Mouse (Mus musculus) left cerebral cortex, postnatal 10 days (tissue): ENCODE results near the gene Exoc8. TPM values are rescaled to one million over a fixed set of nuclear protein-coding genes. Genes with fewer than 3 reads are reported as not detected.

Source experiments
- DNase-seq, 2 experiments: peaks; one replicate each; pipeline ENCODE4 v3.0.0; 2021 to 2022; ENCODE audit warnings: low spot score in 2 of 2, mixed read lengths in 1 of 2; ENCODE audit errors: extremely low spot score in 1 of 2
- intact Hi-C: fragments of 180-260 bp; cut with DNase I; formaldehyde crosslinking; loops from one replicate; pipeline ENCODE4 v1.15.1; 2025
- total RNA-seq, 2 experiments: library from RNA; stranded (reverse); gene quantifications; 2 replicates each; pipeline ENCODE4 v1.2.3; 2021

Exoc8 gene
- total RNA-seq, 2 experiments from 2014 or later: 35.7 to 37.0 TPM

DNA sequence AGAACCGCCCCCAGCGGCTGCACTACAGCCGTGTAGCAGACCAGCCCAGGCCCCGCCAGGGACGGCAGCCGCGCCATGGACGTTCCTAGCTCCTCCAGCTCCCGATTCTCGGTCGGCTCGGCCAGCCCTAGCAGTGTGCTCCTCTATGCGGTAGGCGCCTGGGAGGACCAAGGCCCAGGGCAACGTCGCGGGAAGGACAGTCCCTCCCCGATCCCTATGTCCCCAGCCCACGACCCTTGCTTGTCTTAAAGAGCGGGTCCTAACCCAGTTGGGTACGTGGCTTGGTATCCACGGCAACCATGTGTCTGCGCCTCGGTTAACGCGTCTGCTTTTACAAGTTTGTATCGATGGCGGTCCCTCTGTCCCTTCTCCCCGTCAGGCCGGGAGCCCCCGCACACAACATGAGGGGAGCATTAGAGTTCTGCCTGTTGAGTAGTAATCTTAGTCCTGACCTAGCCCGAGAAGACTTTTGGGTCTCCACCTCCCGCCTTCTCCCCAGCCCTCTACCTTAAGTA is 34.3 kb downstream of the Exoc8 start:
- intact Hi-C loops: no loop called here
- DNase-seq: peak in 1 of 2 experiments; percentile 27

DNA sequence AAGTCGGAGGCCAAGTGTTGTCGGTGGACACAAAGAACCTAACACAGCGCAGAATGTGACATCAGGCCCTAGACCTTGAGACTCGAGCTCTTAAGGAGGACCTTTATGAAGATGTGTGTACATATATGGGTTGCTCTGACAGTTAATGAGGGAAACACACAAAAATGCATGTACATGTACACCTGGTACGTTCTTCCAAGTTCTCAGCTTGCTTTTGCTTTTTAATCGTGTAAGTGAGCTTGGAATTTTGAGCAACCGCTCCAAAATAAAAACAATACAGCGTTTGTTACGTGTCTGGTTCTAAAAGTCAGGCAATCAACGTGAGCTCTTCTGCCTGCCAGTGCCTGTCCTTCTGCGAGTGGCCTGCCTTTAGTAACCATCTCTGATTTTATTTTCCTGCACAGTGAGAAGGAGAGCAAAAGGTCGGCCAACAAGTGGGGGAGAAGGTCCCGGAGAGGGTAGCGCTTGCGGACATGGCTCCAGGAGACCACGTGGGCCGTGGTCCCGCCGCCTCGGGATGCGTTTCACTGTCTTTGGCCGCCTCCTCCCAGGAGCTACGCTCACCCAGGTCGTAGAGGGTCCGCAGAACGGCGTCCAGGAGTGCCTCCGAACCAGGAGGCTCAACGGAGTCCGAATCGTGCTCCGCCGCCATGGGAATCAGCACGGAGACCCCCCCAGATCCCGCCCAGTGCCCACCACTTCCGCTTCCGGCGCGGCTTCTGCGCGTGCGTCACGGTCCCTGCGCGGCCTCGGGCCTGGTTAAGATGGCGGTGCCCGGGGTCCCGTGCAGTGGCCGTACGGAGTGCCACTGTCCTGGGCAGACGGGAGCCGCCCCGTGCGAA is 35.0 kb downstream of the Exoc8 start, which contains the start of the genes Gnpat and 2810004N23Rik:
Gene Gnpat (plus strand): TSS at position 713 of the 842 bp plus-strand sequence.
Gene 2810004N23Rik (minus strand): TSS at position 800 of the 842 bp plus-strand sequence.
- DNase-seq: peak; percentile 90 to 95
- intact Hi-C loops: no loop called here

DNA sequence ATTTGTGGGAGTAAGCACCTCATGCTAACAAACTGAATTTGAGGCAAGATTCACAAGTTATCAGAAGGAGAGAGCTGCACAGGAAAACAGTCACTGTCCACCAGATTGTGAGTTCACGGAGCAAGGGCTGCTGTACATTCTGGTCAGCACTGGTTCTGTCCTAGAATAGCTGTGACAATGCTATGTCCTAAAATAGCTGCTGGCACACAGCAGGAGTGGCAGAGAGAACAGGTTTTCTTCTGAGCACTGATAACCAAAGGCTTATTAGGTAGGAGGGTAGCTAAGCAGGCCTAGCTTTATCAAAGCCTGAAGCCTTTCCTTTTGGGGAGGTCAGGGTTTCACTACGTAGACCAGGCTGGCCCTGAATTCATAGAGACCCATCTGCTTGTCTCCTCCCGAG is 37.3 kb downstream of the Exoc8 start:
- no peak for DNase-seq
- intact Hi-C loops: no loop called here

DNA sequence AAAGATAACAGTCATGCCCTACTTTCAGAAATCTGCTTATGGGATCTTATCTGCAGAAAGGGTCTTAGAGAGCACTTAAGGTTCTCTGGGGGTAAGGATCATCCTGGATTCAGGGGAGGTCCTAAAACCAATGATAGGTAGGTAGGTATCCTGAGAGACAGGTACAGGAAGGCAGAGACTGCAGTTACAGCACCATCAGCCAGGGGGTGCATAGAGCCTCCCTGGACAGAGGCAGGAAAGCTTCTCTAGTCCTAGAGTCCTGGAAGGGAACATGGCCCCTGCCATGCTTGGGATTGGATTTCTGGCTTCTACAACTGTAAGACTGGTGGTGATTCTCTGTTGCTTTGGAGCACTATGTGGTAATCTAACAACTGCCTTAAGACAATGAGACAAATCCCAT is 38.0 kb downstream of the Exoc8 start:
- intact Hi-C loops: no loop called here

DNA sequence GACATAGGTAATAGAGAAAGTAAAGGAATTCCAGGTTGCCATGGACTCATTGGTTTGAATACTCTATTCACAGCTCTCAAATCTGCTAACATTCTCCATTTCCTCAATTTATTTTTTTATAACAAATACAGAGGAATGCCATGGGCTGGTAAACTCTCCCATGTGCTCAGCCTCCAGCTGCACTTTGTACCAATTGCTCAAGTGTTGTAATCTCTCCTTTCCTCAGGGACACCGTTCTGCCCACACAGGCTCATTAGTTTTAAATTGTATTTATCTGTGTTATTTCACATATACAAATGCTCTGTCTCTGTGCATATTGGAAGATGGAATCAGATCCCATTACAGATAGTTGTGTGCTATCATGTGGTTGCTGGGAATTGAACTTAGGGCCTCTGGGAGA is 44.0 kb downstream of the Exoc8 start:
- no peak for DNase-seq

More for the DNA sequence above, 38.0 kb downstream of the Exoc8 start:
- DNase-seq: no peak

DNA sequence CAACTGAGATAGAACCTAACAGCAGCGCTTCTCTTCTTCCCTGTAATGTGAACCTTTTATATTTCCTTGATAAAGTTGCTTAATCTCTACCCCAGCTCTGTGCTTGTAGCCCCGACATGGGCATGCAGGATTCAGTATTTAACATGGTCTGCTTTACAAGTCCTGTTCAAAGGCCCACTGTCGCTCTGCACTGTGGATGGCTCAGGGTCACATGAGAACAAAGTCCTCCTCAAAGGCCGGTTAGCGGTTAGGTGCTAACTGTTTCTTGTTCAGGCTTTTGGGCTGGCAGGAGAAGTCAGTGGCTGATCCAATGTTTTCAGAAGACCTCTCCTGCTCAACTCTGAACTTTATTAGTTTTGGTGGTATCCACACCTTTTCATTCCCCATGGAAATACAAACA is 51.9 kb downstream of the Exoc8 start:
- intact Hi-C loops: no loop called here
- DNase-seq: no peak

More for the DNA sequence above, 44.0 kb downstream of the Exoc8 start:
- intact Hi-C loops: no loop called here

DNA sequence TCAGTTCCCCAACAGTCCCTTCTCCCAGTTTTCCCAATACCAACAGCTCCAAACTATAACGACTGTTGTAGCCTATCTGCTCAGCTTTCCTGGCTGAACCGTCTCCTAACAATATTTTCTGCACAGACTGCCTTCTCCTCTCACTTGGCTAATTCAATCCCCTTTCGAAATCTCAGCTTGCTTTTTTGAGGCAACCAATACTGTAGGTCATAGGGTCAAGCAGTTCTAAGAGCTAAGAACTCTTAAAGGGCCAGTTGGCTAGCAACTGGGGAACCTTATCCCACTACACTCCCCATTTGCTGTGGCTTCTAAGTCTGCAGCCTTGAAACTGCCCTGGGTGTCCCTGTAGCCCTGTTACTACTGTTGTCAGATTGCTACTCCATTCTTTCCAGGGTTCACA is 52.4 kb downstream of the Exoc8 start:
- DNase-seq: no peak
- intact Hi-C loops: no loop called here

Other genes starting within 250 kb of the Exoc8 start
- gene 2310022B05Rik, start 234.3 kb downstream of the Exoc8 start, total RNA-seq: 10 to 100 TPM; 55.2 to 64.5 TPM
- 10 to 100 TPM; 57.8 to 58.7 TPM for gene Ttc13, start 175.7 kb downstream of the Exoc8 start, total RNA-seq
- gene Arv1, start 175.6 kb downstream of the Exoc8 start, total RNA-seq: 10 to 100 TPM; 14.7 to 18.8 TPM
- not detected for gene Fam89a, start 145.9 kb downstream of the Exoc8 start, total RNA-seq
- 10 to 100 TPM; 30.6 to 39.3 TPM for gene Trim67, start 104.6 kb downstream of the Exoc8 start, total RNA-seq
- gene Gnpat, start 34.7 kb downstream of the Exoc8 start, total RNA-seq: 10 to 100 TPM; 56.6 to 61.4 TPM
- 10 to 100 TPM; 21.3 to 21.9 TPM for gene 2810004N23Rik, start 34.6 kb downstream of the Exoc8 start, total RNA-seq
- 10 to 100 TPM; 14.7 to 15.6 TPM for gene Sprtn, start 181 bp upstream of the Exoc8 start, total RNA-seq
- gene Egln1, start 51.6 kb upstream of the Exoc8 start, total RNA-seq: 10 to 100 TPM; 59.9 to 61.1 TPM
- gene Tsnax, start 115.3 kb upstream of the Exoc8 start, total RNA-seq: 10 to 100 TPM; 79.3 to 84.7 TPM
- 1 to 10 TPM; 1.9 to 3.1 TPM for gene Disc1, start 156.5 kb upstream of the Exoc8 start, total RNA-seq